Mouse (Mus musculus): ENCODE measurements around the gene Tmbim6. TPM values are rescaled to one million over a fixed set of nuclear protein-coding genes. Genes with fewer than 3 reads are reported as not detected.
A peak's percentile ranks its signal among the peaks of the same experiment; 100 is the strongest.

Tmbim6 gene
- polyA plus RNA-seq, 1 experiment from 2014 or later, result 233 TPM

DNA sequence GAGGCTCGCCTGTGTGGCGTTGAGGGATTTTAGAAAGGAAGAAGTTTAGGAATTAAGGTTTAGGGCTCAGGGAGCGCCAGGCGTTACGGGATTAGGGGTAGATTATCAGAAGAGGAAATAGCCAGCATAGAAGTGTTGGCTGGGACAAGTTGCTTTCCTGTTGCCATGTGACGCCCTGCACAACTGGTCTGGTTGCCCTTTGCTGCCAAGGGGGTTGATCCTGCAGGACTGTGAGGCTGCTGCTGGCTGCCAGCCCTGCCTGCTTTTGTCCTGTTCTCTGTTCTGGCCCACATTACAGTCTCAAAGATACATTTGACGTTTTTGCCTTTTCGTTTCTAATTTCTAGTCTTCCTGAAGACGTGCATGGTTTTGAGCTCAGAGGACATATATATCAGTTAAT, 12.5 kb downstream of the Tmbim6 start:
- no peak for DNase-seq
- Histone ChIP-seq H3K9ac (replicated peaks; ENCODE audit: low read length) (no peak overlapping the region), H3K36me3 (ENCODE audit: control insufficient read depth, insufficient read depth, low read length) (peaks cover 80% of the 10 kb centered on the region), H3K9me3 (ENCODE audit: control insufficient read depth, low read length) (no peaks in the 10 kb centered on the region), H3K27me3 (ENCODE audit: control insufficient read depth, insufficient read depth, low read length) (no peaks in the 10 kb centered on the region), H3K27ac (replicated peaks; ENCODE audit: low read depth, low read length) (no peak overlapping the region), H3K4me1 (ENCODE audit: control insufficient read depth, insufficient read depth, low read length) (no peaks in the 10 kb centered on the region), H3K4me2 (ENCODE audit: low read length) (no peak overlapping the region), H3K4me3 (replicated peaks; ENCODE audit: low read depth, low read length) (no peak overlapping the region)
- WGBS, result 90% methylated on average over 9 of the region's 9 CpGs
- ATAC-seq (ENCODE audit: low FRiP score, low TSS enrichment), result no peak

DNA sequence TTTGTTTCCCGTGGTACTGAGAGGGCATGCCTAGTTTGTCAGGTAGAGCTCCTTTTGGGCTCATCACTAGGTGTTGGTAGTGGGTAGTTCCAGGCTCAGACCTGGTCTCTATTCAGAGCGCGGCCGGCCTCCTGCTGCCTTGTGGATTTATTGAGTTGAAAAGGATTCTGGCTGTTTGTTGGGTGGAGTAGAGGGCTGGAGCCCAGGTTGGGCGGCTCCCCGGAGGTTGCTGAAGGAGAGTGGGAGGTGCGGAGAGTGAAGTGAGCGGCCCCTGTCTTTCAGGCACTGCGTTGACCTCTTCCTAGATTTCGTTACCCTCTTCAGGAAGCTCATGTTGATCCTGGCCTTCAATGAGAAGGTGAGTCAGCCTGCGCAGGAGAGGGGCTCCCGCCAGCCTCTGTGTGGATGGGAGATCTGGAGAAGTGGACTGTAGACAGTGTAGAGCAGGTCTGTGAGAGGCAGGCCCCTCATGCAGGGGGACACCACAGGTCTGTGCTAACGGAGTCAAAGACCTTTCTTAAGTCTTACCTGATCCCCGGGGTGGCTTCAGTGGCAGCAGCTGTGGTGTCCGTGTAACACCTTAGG, 14.4 kb downstream of the Tmbim6 start:
- Histone ChIP-seq H3K9me3 (ENCODE audit: control insufficient read depth, low read length) (no peaks in the 10 kb centered on the region), H3K4me1 (ENCODE audit: control insufficient read depth, insufficient read depth, low read length) (no peaks in the 10 kb centered on the region), H3K36me3 (ENCODE audit: control insufficient read depth, insufficient read depth, low read length) (peaks cover 84% of the 10 kb centered on the region), H3K9ac (replicated peaks; ENCODE audit: low read length) (no peak overlapping the region), H3K4me3 (replicated peaks; ENCODE audit: low read depth, low read length) (no peak overlapping the region), H3K4me2 (ENCODE audit: low read length) (no peak overlapping the region), H3K27ac (replicated peaks; ENCODE audit: low read depth, low read length) (no peak overlapping the region), H3K27me3 (ENCODE audit: control insufficient read depth, insufficient read depth, low read length) (no peaks in the 10 kb centered on the region)
- 93% methylated on average over 15 of the region's 15 CpGs for WGBS
- no peak for ATAC-seq (ENCODE audit: low FRiP score, low TSS enrichment)
- DNase-seq, result no peak

DNA sequence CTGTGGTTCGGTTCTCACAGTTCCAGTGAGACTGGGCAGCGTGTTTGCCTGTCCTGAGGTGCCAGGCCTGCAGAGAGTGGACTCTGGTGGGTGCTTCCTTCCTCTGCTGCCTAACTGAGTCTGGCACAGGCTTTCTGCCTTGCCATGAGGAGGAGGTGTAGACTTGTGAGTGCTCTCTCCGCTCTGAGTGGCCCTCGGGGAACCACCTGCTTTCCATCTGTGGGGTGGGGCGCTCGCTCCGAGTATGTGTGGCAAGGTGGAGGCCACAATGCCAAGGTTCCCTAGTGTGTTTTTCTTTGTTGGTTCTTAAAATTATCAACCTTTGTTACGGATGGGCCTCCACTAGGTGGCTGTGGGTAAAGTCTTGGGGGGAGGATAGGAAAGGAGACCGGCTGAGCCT, 16.2 kb downstream of the Tmbim6 start:
- Histone ChIP-seq H3K4me2 (ENCODE audit: low read length) (no peak overlapping the region), H3K4me1 (ENCODE audit: control insufficient read depth, insufficient read depth, low read length) (no peaks in the 10 kb centered on the region), H3K9ac (replicated peaks; ENCODE audit: low read length) (no peak overlapping the region), H3K9me3 (ENCODE audit: control insufficient read depth, low read length) (no peaks in the 10 kb centered on the region), H3K27me3 (ENCODE audit: control insufficient read depth, insufficient read depth, low read length) (no peaks in the 10 kb centered on the region), H3K4me3 (replicated peaks; ENCODE audit: low read depth, low read length) (no peak overlapping the region), H3K36me3 (ENCODE audit: control insufficient read depth, insufficient read depth, low read length) (peaks cover 67% of the 10 kb centered on the region), H3K27ac (replicated peaks; ENCODE audit: low read depth, low read length) (no peak overlapping the region)
- ATAC-seq (ENCODE audit: low FRiP score, low TSS enrichment), result no peak
- no peak for DNase-seq
- WGBS, result 92% methylated on average over 9 of the region's 9 CpGs

DNA sequence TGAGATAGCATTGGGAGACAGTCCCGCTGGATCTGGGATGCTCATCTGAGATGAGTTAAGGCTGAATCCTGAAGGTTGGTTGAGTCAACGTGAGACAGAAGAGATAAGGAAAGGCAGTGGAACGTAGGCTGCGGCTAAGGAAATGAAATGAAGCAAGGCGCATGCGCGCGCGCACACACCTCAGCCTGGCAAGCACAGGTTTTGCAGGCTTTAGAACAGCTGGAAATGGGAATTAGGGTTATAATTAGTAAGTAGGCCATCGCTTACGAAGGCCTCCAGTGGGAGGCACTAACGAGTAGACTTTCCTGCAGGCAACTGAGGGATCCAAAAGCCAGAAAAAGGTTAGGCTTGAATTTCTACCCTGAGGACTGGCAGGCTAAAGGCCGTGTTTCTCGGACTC, 19.1 kb downstream of the Tmbim6 start:
- H3K4me1 ChIP-seq (ENCODE audit: control insufficient read depth, insufficient read depth, low read length), result no peaks in the 10 kb centered on the region
- DNase-seq (peak; percentile 31), ATAC-seq (ENCODE audit: low FRiP score, low TSS enrichment) (no peak)
- no peak overlapping the region for H3K4me2 ChIP-seq (ENCODE audit: low read length)
- no peaks in the 10 kb centered on the region for H3K9me3 ChIP-seq (ENCODE audit: control insufficient read depth, low read length)
- H3K27me3 ChIP-seq (ENCODE audit: control insufficient read depth, insufficient read depth, low read length), result no peaks in the 10 kb centered on the region
- no peak overlapping the region for H3K9ac ChIP-seq (replicated peaks; ENCODE audit: low read length)
- H3K4me3 ChIP-seq (replicated peaks; ENCODE audit: low read depth, low read length), result no peak overlapping the region
- H3K36me3 ChIP-seq (ENCODE audit: control insufficient read depth, insufficient read depth, low read length), result peaks cover 38% of the 10 kb centered on the region
- WGBS, result 63% methylated on average over 14 of the region's 14 CpGs
- H3K27ac ChIP-seq (replicated peaks; ENCODE audit: low read depth, low read length), result no peak overlapping the region

DNA sequence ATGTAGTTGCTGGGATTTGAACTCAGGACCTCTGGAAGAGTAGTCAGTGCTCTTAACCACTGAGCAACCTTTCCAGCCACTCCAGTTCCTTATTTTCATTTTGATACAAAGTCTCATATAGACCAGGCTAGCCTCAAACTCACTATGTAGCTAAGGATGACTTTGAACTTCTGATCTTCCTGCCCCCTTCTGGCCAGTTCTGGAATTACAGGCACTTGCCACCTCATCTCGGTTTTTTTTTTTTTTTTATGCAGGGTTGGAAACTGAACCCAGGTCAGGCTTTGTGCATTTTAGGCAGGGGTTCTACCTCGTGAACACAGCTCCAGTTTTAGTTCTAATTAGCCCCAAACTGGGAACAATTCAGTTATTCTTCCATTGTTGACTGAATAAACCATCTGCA, 23.1 kb downstream of the Tmbim6 start:
- peak; percentile 58 for DNase-seq
- 23% methylated on average over 2 of the region's 2 CpGs for WGBS
- no peaks in the 10 kb centered on the region for H3K27me3 ChIP-seq (ENCODE audit: control insufficient read depth, insufficient read depth, low read length)
- peaks cover 6% of the 10 kb centered on the region; the same call in 1 of the 2 replicates for H3K4me1 ChIP-seq (ENCODE audit: control insufficient read depth, insufficient read depth, low read length)
- H3K27ac ChIP-seq (replicated peaks; ENCODE audit: low read depth, low read length), result no peak overlapping the region
- no peak for ATAC-seq (ENCODE audit: low FRiP score, low TSS enrichment)
- 0 out of 2 replicates have a peak, but pooled peaks cover 2% of the 10 kb centered on the region for H3K36me3 ChIP-seq (ENCODE audit: control insufficient read depth, insufficient read depth, low read length)
- no peak overlapping the region for H3K4me3 ChIP-seq (replicated peaks; ENCODE audit: low read depth, low read length)
- no peaks in the 10 kb centered on the region for H3K9me3 ChIP-seq (ENCODE audit: control insufficient read depth, low read length)
- no peak overlapping the region for H3K9ac ChIP-seq (replicated peaks; ENCODE audit: low read length)
- H3K4me2 ChIP-seq (ENCODE audit: low read length), result no peak overlapping the region

DNA sequence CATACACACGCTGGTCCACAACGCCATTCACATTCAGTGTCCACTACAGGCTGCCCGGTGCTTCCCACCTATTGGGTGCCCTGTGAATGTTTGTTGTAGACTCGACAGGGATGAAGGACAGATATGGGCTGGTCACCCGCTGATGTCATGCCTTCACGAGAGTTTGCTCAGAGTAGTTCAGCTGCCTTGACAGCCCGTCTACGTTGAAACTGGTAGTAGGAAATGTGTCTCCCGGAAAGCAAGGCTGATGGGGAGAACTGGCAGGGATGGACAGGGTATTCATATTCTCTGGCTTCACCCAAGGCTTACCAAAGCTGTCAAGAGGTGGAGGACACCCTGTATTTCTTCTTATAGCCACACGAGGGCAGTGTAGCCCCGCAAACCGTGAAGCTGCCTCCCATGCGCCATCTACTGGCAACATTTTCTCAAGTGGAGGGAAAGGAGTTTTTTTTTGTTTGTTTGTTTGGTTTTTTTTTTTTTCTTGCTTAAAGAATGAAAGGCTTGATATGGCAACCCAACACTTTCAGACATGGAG, 23.7 kb downstream of the Tmbim6 start:
- ATAC-seq (ENCODE audit: low FRiP score, low TSS enrichment), result no peak
- Histone ChIP-seq H3K27ac (replicated peaks; ENCODE audit: low read depth, low read length) (no peak overlapping the region), H3K4me1 (ENCODE audit: control insufficient read depth, insufficient read depth, low read length) (peaks cover 6% of the 10 kb centered on the region; the same call in 1 of the 2 replicates), H3K36me3 (ENCODE audit: control insufficient read depth, insufficient read depth, low read length) (no peaks in the 10 kb centered on the region; the same call in 1 of the 2 replicates), H3K9ac (replicated peaks; ENCODE audit: low read length) (no peak overlapping the region), H3K27me3 (ENCODE audit: control insufficient read depth, insufficient read depth, low read length) (no peaks in the 10 kb centered on the region), H3K4me2 (ENCODE audit: low read length) (no peak overlapping the region), H3K9me3 (ENCODE audit: control insufficient read depth, low read length) (no peaks in the 10 kb centered on the region), H3K4me3 (replicated peaks; ENCODE audit: low read depth, low read length) (no peak overlapping the region)
- WGBS, result 24% methylated on average over 13 of the region's 13 CpGs
- DNase-seq, result peak; percentile 93

DNA sequence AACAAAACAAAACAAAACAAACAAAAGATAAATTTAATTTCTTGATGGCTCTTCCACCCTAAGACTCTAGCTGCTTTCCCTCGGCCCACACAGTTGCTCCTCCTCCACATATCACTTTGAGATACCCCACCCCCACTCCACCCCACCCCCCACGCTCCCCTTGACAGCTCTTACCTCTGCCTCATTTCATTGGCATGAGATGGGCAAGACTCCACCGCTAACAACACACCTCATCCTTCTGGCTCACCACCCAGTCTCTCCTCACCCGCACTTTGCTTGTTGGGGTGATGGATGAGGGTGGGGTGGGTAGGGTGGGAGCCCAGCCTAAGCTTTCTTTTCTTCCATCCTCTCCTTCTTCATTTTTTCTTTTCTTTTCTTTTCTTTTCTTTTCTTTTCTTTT, 24.3 kb downstream of the Tmbim6 start:
- no peak overlapping the region for H3K4me2 ChIP-seq (ENCODE audit: low read length)
- WGBS, result 37% methylated on average over 4 of the region's 4 CpGs
- no peak for ATAC-seq (ENCODE audit: low FRiP score, low TSS enrichment)

DNA sequence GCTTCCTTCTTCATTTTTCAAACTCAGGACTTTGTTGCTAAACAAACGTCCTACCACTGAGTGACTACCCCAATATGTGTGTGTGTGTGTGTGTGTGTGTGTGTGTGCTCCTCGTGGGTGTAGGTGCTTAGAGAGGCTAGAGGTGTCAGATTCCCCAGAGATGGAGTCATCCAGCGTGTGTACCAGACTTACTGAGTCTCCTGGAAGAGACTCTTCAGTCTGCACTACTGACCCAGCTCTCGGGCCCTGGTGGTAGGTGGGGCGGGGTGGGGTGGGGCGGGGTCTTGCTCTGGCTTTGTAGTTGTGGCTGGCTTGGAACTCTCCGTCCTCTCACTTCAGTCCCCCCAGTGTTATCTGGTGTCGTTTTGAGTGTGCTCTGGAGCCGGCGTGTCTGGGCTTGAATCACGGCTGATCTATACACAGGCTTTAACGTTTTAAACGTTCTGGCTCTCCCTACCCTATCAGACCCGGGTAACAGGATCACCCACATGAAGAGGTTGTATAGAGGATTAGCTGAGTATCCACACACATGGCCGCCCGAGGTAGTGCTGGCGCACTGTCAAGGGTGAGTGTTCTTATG, 25.1 kb downstream of the Tmbim6 start:
- H3K4me1 ChIP-seq (ENCODE audit: control insufficient read depth, insufficient read depth, low read length), result peaks cover 6% of the 10 kb centered on the region; the same call in 1 of the 2 replicates
- 47% methylated on average over 17 of the region's 17 CpGs for whole genome bisulfite sequencing

More for the DNA sequence above, 24.3 kb downstream of the Tmbim6 start:
- H3K9ac ChIP-seq (replicated peaks; ENCODE audit: low read length), result no peak overlapping the region
- no peak overlapping the region for H3K27ac ChIP-seq (replicated peaks; ENCODE audit: low read depth, low read length)
- no peaks in the 10 kb centered on the region for H3K27me3 ChIP-seq (ENCODE audit: control insufficient read depth, insufficient read depth, low read length)
- peaks cover 6% of the 10 kb centered on the region; the same call in 1 of the 2 replicates for H3K4me1 ChIP-seq (ENCODE audit: control insufficient read depth, insufficient read depth, low read length)
- H3K9me3 ChIP-seq (ENCODE audit: control insufficient read depth, low read length), result no peaks in the 10 kb centered on the region
- no peak for DNase-seq
- H3K4me3 ChIP-seq (replicated peaks; ENCODE audit: low read depth, low read length), result no peak overlapping the region
- H3K36me3 ChIP-seq (ENCODE audit: control insufficient read depth, insufficient read depth, low read length), result peaks cover 5% of the 10 kb centered on the region

DNA sequence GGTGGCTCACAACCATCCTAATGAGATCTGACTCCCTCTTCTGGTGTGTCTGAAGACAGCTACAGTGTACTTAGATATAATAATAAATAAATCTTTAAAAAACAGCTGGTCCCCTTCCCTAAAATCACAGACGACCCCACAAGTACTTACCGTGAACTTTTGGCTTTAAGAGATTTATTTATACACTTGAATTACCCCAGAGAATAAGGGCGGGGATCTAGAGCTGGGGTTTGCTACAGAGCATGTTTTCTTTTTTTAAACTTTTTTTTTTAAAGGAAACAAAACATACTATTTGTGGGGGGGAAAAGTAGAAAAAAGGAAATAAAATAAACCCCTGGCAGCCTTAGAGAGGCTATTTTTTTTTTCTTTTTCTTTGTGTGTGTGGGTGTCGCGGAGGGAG, 27.4 kb downstream of the Tmbim6 start:
- Histone ChIP-seq H3K4me1 (ENCODE audit: control insufficient read depth, insufficient read depth, low read length) (peaks cover 6% of the 10 kb centered on the region; the same call in 1 of the 2 replicates), H3K9me3 (ENCODE audit: control insufficient read depth, low read length) (no peaks in the 10 kb centered on the region), H3K4me2 (ENCODE audit: low read length) (peak overlapping the region; percentile 26; the same call in 1 of the 2 replicates), H3K4me3 (replicated peaks; ENCODE audit: low read depth, low read length) (no peak overlapping the region), H3K36me3 (ENCODE audit: control insufficient read depth, insufficient read depth, low read length) (peaks cover 32% of the 10 kb centered on the region), H3K9ac (replicated peaks; ENCODE audit: low read length) (no peak overlapping the region), H3K27ac (replicated peaks; ENCODE audit: low read depth, low read length) (peak overlapping the region; percentile 32), H3K27me3 (ENCODE audit: control insufficient read depth, insufficient read depth, low read length) (no peaks in the 10 kb centered on the region)
- no peak for DNase-seq
- ATAC-seq (ENCODE audit: low FRiP score, low TSS enrichment), result no peak
- 21% methylated on average over 5 of the region's 5 CpGs for WGBS

More for the DNA sequence above, 25.1 kb downstream of the Tmbim6 start:
- Histone ChIP-seq H3K9ac (replicated peaks; ENCODE audit: low read length) (no peak overlapping the region), H3K4me3 (replicated peaks; ENCODE audit: low read depth, low read length) (no peak overlapping the region), H3K9me3 (ENCODE audit: control insufficient read depth, low read length) (no peaks in the 10 kb centered on the region), H3K27me3 (ENCODE audit: control insufficient read depth, insufficient read depth, low read length) (no peaks in the 10 kb centered on the region), H3K4me2 (ENCODE audit: low read length) (no peak overlapping the region), H3K36me3 (ENCODE audit: control insufficient read depth, insufficient read depth, low read length) (peaks cover 13% of the 10 kb centered on the region), H3K27ac (replicated peaks; ENCODE audit: low read depth, low read length) (no peak overlapping the region)
- DNase-seq, result no peak
- no peak for ATAC-seq (ENCODE audit: low FRiP score, low TSS enrichment)

All from midbrain, embryonic 14.5 days (tissue).